Mouse (Mus musculus) kidney, postnatal 25 days (tissue): ENCODE measurements at regions not wholly inside any gene's neighbourhood (a gene's known extent, or its start where the extent isn't known, plus 50 kb on each side); places are given as distances from the start of the nearest gene placed in this dataset.

Experiments used
- DNase-seq, 2 experiments: peaks; one replicate each; pipeline ENCODE4 v3.0.0; 2021; ENCODE audit warnings: mixed read lengths in 2 of 2

GRCm38 (mm10) chr4:32183791-32184190, 54.8 kb upstream of the Bach2 start:
- DNase-seq = no peak

DNA sequence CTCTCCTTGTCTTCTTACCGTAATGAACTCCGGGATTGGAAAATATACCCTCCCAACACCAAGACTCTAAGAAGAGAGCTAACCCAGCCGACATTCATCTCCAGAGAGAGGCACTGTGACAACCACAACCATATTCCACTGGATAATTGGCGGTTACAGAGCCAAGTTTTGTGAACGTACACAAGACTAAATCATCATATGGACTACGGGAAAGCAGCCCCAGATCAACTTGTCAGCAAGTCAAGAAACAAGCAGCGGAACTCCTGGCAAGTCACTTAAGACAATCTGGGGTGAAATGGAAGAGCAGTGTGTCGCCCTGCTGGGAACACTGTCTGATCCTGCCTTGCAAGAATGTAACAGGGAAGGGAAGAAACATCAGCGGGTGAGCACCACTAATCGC, 52.6 kb upstream of the Bach2 start:
- no peak for DNase-seq

DNA sequence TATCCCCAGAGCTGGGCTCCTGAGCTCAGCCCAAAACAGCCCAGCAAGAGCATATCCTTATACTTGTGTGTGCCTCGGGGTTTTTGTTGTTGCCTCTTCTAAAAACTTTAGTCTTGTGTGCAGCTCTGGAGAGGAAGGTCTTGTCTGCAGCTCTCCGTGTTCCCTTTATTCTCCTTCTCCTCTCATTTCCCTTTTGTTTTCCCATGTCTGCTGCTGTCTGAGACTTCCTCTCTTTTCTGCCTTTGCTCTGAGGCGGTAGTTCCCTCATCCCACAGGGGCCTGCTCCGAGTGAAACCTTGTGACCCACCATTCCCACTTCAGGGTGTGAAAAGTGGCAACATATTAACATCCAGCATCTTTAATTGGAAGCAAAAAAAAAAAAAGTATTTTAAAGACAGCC, 51.5 kb upstream of the Bach2 start:
- DNase-seq = no peak

DNA sequence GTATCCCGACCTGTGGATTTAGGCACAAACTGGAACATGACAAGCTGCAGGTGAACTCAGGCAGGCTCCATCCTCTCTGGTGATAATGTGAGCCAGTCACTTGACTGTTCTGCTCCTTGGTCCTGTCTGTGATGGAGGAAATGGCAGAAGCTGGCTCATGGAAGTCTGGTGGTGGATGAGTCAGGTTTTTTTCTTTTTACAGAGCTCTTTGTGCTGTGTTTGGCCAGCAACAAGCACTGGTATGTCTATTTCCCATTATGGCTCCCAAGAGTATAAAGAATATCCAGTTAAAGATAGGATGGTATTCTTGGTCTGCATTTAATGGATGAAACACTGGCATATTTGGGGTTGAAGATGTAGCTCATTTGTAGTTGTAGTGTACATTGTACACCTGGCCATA, 50.5 kb upstream of the Bach2 start:
- no peak for DNase-seq

DNA sequence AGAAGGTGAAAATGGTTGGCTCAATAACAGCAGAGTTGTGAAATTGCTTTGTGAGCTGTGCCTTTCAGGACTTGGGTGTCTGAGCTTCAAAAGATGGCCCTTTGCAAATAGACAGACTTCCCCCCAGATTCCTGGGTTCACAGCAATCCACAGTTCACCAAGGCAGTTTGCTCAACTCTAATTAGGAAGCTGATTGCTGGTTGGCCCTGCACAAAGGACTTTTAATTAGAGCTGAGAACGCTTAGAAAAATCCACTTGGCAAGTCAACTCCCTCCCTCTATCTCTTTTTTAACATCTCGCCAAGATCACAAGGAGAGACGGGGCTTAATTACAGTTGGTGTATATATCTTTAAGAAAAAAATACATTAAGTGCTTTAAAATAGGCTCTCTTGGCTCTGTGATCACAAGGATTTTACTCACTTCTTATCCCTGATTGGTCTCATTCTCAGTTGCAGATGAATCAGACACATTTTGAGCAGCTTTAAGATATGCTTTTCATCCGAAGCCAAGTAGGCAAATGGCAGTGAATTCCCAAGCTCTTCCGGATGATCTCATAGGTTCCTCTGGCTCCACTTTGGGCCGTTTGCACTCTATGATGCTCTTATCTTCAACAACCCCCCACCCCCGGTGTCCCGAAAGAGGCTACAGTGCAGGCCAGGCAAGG, 49.7 kb upstream of the Bach2 start:
- DNase-seq = no peak
